Mouse (Mus musculus) midbrain, embryonic 12.5 days (tissue): ENCODE data around the gene Mt1. TPM values are rescaled to one million over a fixed set of nuclear protein-coding genes. Genes with fewer than 3 reads are reported as not detected.
"Not testable (repeated sequence)": the region's sequence is repeated elsewhere in the genome, so short reads cannot be mapped to it uniquely, and the experiment has no call there.

Experiments
- ATAC-seq: fragments of 200-750 bp; cut with Nextera tagmentation; 2 replicates; pipeline ENCODE4 v1.8.0; 2017; ENCODE audit warnings: low read depth, moderate TSS enrichment, moderate library complexity; ENCODE audit not compliant: low FRiP score
- H3K27ac ChIP-seq: fragments of 300-500 bp; sonication (generic); replicated peaks from 2 replicates; pipeline ENCODE4 v1.5.1; 2016; ENCODE audit warnings: mild to moderate bottlenecking
- H3K27me3 ChIP-seq: fragments of 300-500 bp; sonication (generic); 2 replicates; pipeline ENCODE4 v1.6.1; 2016; ENCODE audit warnings: mild to moderate bottlenecking
- H3K36me3 ChIP-seq: fragments of 300-500 bp; sonication (generic); 2 replicates; pipeline ENCODE4 v1.6.1; 2016
- H3K4me1 ChIP-seq: fragments of 300-500 bp; sonication (generic); 2 replicates; pipeline ENCODE4 v1.6.1; 2016
- H3K4me2 ChIP-seq: fragments of 300-500 bp; sonication (generic); replicated peaks from 2 replicates; pipeline ENCODE4 v1.6.1; 2016; ENCODE audit warnings: mild to moderate bottlenecking, moderate library complexity
- H3K4me3 ChIP-seq: fragments of 300-500 bp; sonication (generic); 2 replicates; pipeline ENCODE4 v1.5.1; 2016; ENCODE audit warnings: mild to moderate bottlenecking
- H3K9ac ChIP-seq: fragments of 300-500 bp; sonication (generic); replicated peaks from 2 replicates; pipeline ENCODE4 v1.6.1; 2016; ENCODE audit warnings: mild to moderate bottlenecking, moderate library complexity
- H3K9me3 ChIP-seq: fragments of 300-500 bp; sonication (generic); 2 replicates; pipeline ENCODE4 v1.6.1; 2016; ENCODE audit warnings: mild to moderate bottlenecking
- WGBS: fragments of 180-500 bp; shearing (Covaris S2); methylation state at CpG from one replicate; pipeline ENCODE4 v1.1.7; 2016; 5-methylcytosine and 5-hydroxymethylcytosine counted together
- polyA plus RNA-seq: library from polyadenylated mRNA; unstranded; fragments of >200 nt; fragmentation: Nextera tagmentation; extraction: Ambion mirVana; gene quantifications from 2 replicates; pipeline ENCODE4 v1.2.1, GENCODE M21; 2016

Gene Mt1
- 31.1 and 38.8 TPM in 2 replicates for polyA plus RNA-seq

GRCm38 (mm10) chr8:94178857-94179712, at the start of gene Mt1:
Gene Mt1 (plus strand): TSS chr8:94179082.
- peak within 1 kb of the TSS; percentile 43 for H3K4me3 ChIP-seq
- H3K4me1 ChIP-seq = peaks cover 27% of the 10 kb centered on the region
- no peaks in the 10 kb centered on the region for H3K9me3 ChIP-seq
- H3K27me3 ChIP-seq = peaks cover 98% of the 10 kb centered on the region
- peak within 1 kb of the TSS; percentile 78 for H3K4me2 ChIP-seq
- no peak within 1 kb of the TSS for H3K27ac ChIP-seq
- peak within 1 kb of the TSS; percentile 34; the same call in 1 of the 2 replicates for H3K9ac ChIP-seq
- WGBS = under 1% methylated on average over 50 of the region's 50 CpGs
- ATAC-seq = peak; percentile 75
- H3K36me3 ChIP-seq = no peaks in the 10 kb centered on the region

- H3K27me3 ChIP-seq = no peaks in the 10 kb centered on the region
- no peaks in the 10 kb centered on the region for H3K36me3 ChIP-seq
- no peak for ATAC-seq
- no peak overlapping the region for H3K9ac ChIP-seq
- no peak overlapping the region for H3K27ac ChIP-seq
- H3K4me1 ChIP-seq = no peaks in the 10 kb centered on the region; the same call in 1 of the 2 replicates
- H3K4me2 ChIP-seq = no peak overlapping the region
- no peaks in the 10 kb centered on the region for H3K9me3 ChIP-seq
- no peak overlapping the region for H3K4me3 ChIP-seq
- WGBS = 76% methylated on average over 6 of the region's 6 CpGs
Measured at GRCm38 (mm10) chr8:94129133-94129789, 49.6 kb upstream of the Mt1 start.

- Histone ChIP-seq H3K4me2 (no peak overlapping the region), H3K27me3 (no peaks in the 10 kb centered on the region), H3K4me1 (no peaks in the 10 kb centered on the region; the same call in 1 of the 2 replicates), H3K9me3 (no peaks in the 10 kb centered on the region), H3K36me3 (no peaks in the 10 kb centered on the region), H3K9ac (no peak overlapping the region), H3K4me3 (no peak overlapping the region), H3K27ac (no peak overlapping the region)
- ATAC-seq = no peak
- WGBS = 94% methylated on average over 4 of the region's 4 CpGs
Measured at GRCm38 (mm10) chr8:94130126-94130525, 48.8 kb upstream of the Mt1 start.

GRCm38 (mm10) chr8:94132096-94132495, 46.8 kb upstream of the Mt1 start:
- ATAC-seq = no peak
- H3K4me3 ChIP-seq = no peak overlapping the region
- H3K4me2 ChIP-seq = no peak overlapping the region
- H3K36me3 ChIP-seq = no peaks in the 10 kb centered on the region
- no peak overlapping the region for H3K27ac ChIP-seq
- no peaks in the 10 kb centered on the region; the same call in 1 of the 2 replicates for H3K4me1 ChIP-seq
- H3K27me3 ChIP-seq = no peaks in the 10 kb centered on the region
- no peaks in the 10 kb centered on the region for H3K9me3 ChIP-seq
- no peak overlapping the region for H3K9ac ChIP-seq
- 84% methylated on average over 5 of the region's 5 CpGs for WGBS

- not testable (repeated sequence) for H3K4me3 ChIP-seq, H3K4me1 ChIP-seq, H3K4me2 ChIP-seq, H3K9ac ChIP-seq, ATAC-seq, H3K27ac ChIP-seq, H3K9me3 ChIP-seq, H3K36me3 ChIP-seq, H3K27me3 ChIP-seq
- WGBS = 76% methylated on average over 3 of the region's 3 CpGs
Measured at GRCm38 (mm10) chr8:94134601-94135000, 44.3 kb upstream of the Mt1 start.

- no peak overlapping the region for H3K4me2 ChIP-seq
- H3K36me3 ChIP-seq = no peaks in the 10 kb centered on the region
- no peak overlapping the region for H3K27ac ChIP-seq
- no peak for ATAC-seq
- 89% methylated on average over 6 of the region's 6 CpGs for WGBS
- H3K27me3 ChIP-seq = no peaks in the 10 kb centered on the region
- H3K9me3 ChIP-seq = no peaks in the 10 kb centered on the region
- H3K4me1 ChIP-seq = no peaks in the 10 kb centered on the region
- no peak overlapping the region for H3K4me3 ChIP-seq
- H3K9ac ChIP-seq = no peak overlapping the region
Measured at GRCm38 (mm10) chr8:94135556-94135955, 43.3 kb upstream of the Mt1 start.

GRCm38 (mm10) chr8:94136192-94136591, 42.7 kb upstream of the Mt1 start:
- WGBS = 83% methylated on average over 7 of the region's 7 CpGs
- ATAC-seq = no peak

GRCm38 (mm10) chr8:94136933-94137332, 41.9 kb upstream of the Mt1 start, which contains the start of gene Mt4:
Gene Mt4 (plus strand): TSS chr8:94137197.
- Histone ChIP-seq H3K9ac (no peak within 1 kb of the TSS), H3K4me2 (no peak within 1 kb of the TSS), H3K27ac (no peak within 1 kb of the TSS), H3K36me3 (no peaks in the 10 kb centered on the region), H3K4me3 (no peak within 1 kb of the TSS), H3K4me1 (no peaks in the 10 kb centered on the region), H3K27me3 (no peaks in the 10 kb centered on the region), H3K9me3 (no peaks in the 10 kb centered on the region)
- ATAC-seq = no peak
- WGBS = 56% methylated on average over 6 of the region's 6 CpGs

More at GRCm38 (mm10) chr8:94136192-94136591, 42.7 kb upstream of the Mt1 start:
- no peaks in the 10 kb centered on the region for H3K9me3 ChIP-seq
- H3K36me3 ChIP-seq = no peaks in the 10 kb centered on the region
- no peak overlapping the region for H3K27ac ChIP-seq
- H3K4me1 ChIP-seq = no peaks in the 10 kb centered on the region
- H3K27me3 ChIP-seq = no peaks in the 10 kb centered on the region
- no peak overlapping the region for H3K4me2 ChIP-seq
- H3K4me3 ChIP-seq = no peak overlapping the region
- no peak overlapping the region for H3K9ac ChIP-seq

GRCm38 (mm10) chr8:94140266-94140795, 38.6 kb upstream of the Mt1 start:
- Histone ChIP-seq H3K9ac (no peak overlapping the region), H3K4me2 (no peak overlapping the region), H3K27me3 (no peaks in the 10 kb centered on the region), H3K9me3 (no peaks in the 10 kb centered on the region), H3K27ac (no peak overlapping the region), H3K36me3 (no peaks in the 10 kb centered on the region), H3K4me3 (no peak overlapping the region), H3K4me1 (no peaks in the 10 kb centered on the region)
- 84% methylated on average over 4 of the region's 4 CpGs for WGBS
- ATAC-seq = no peak

GRCm38 (mm10) chr8:94148236-94148635, 30.6 kb upstream of the Mt1 start:
- no peaks in the 10 kb centered on the region for H3K9me3 ChIP-seq
- H3K4me2 ChIP-seq = no peak overlapping the region
- no peak for ATAC-seq
- H3K27me3 ChIP-seq = peaks cover 12% of the 10 kb centered on the region
- H3K36me3 ChIP-seq = no peaks in the 10 kb centered on the region
- H3K4me3 ChIP-seq = no peak overlapping the region
- no peak overlapping the region for H3K9ac ChIP-seq
- peaks cover 12% of the 10 kb centered on the region for H3K4me1 ChIP-seq
- no peak overlapping the region for H3K27ac ChIP-seq
- WGBS = 25% methylated on average over 5 of the region's 5 CpGs

GRCm38 (mm10) chr8:94150925-94151324, 28.0 kb upstream of the Mt1 start:
- H3K9ac ChIP-seq = no peak overlapping the region
- ATAC-seq = no peak
- H3K27me3 ChIP-seq = peaks cover 25% of the 10 kb centered on the region
- 83% methylated on average over 5 of the region's 5 CpGs for WGBS
- no peak overlapping the region for H3K4me3 ChIP-seq
- H3K4me1 ChIP-seq = peaks cover 30% of the 10 kb centered on the region
- no peak overlapping the region for H3K27ac ChIP-seq
- no peak overlapping the region for H3K4me2 ChIP-seq
- H3K36me3 ChIP-seq = no peaks in the 10 kb centered on the region
- no peaks in the 10 kb centered on the region for H3K9me3 ChIP-seq
